14 mouse cellular contexts compared by ENCODE assay signal in the genomic region with DNA sequence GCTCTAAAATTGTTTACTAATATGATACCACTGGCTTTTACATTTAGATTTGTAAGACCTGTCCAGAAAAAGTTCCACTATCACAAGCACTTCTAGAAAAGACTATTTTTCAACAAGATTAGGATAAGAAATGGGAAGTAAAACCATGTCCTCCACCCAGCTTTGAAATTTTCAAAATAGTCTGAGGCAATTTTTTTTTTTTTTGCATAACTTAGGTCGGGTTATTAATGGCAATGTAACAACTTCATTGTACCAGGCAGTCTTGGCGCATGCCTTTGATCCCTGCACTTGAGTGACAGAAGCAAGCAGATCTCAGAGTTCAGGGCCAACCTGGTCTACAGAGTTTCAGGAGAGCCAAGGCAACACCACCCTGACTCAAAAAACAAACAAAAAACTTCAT. TPM values are rescaled to one million over a fixed set of nuclear protein-coding genes. Genes with fewer than 3 reads are reported as not detected.
DNase-seq lines count a peak whose midpoint lies in the region; ATAC-seq and TF ChIP-seq lines count a peak whose summit lies in the region.
"Had no signal": no experiment of that assay in that cellular context is flagged by ENCODE, and none has a peak within 500 bp of the region (broad histone marks: within the 10 kb centered on the region; RNA-seq: fewer than 3 reads in every experiment).

No protein-coding gene starts in this region.

- 0 out of 2 replicates have a peak, but pooled peaks have one; percentile 20 for TF ChIP-seq EP300 in CH12.LX (IDR thresholded peaks at IDR 0.05; ENCODE audit: low read length)
- TF ChIP-seq EP300 in liver, embryonic 14.5 days (IDR thresholded peaks at IDR 0.05; ENCODE audit: low read depth), result no peak

- no peaks in the 10 kb centered on the region for H3K36me3 ChIP-seq in kidney, embryonic 14.5 days (ENCODE audit: control insufficient read depth, insufficient read depth, low read length)
- H3K36me3 ChIP-seq in CH12.LX (replicated peaks in 1 of 2; ENCODE audit: control insufficient read depth in 1 of 2, insufficient read depth in 1 of 2, low read length in 1 of 2), result no peaks in the 10 kb centered on the region
- H3K36me3 ChIP-seq in liver, embryonic 14.5 days (replicated peaks; ENCODE audit: control insufficient read depth, insufficient read depth, low read depth), result peaks cover 24% of the 10 kb centered on the region
- H3K36me3 ChIP-seq: lung, embryonic 15.5 days had no signal

- dilution Hi-C loops in CH12.LX (cut with MboI; ENCODE audit: extremely low pct_ligation_motif_present, extremely low pct_unique_long_range_greater_than_20kb, low sequenced_read_pairs), result no loop called here

- no peaks in the 10 kb centered on the region for H3K27me3 ChIP-seq in kidney, embryonic 14.5 days (ENCODE audit: control insufficient read depth, insufficient read depth, low read length)
- peaks cover 9% of the 10 kb centered on the region for H3K27me3 ChIP-seq in CH12.LX (replicated peaks)
- H3K27me3 ChIP-seq in liver, embryonic 14.5 days (ENCODE audit: control insufficient read depth, insufficient read depth, low read length), result no peaks in the 10 kb centered on the region
- no peaks in the 10 kb centered on the region for H3K27me3 ChIP-seq in cerebellum, adult 2 months (ENCODE audit: control insufficient read depth, insufficient read depth, low read length)
- H3K27me3 ChIP-seq: lung, embryonic 15.5 days had no signal

- no peak overlapping the region for H3K9ac ChIP-seq in kidney, embryonic 14.5 days (ENCODE audit: low read depth, low read length)
- no peak overlapping the region for H3K9ac ChIP-seq in CH12.LX (ENCODE audit: insufficient read depth, low read depth)
- H3K9ac ChIP-seq in liver, embryonic 14.5 days (replicated peaks), result no peak overlapping the region

- H3K4me2 ChIP-seq in kidney, embryonic 14.5 days (replicated peaks; ENCODE audit: low read depth, low read length), result peak overlapping the region; percentile 47
- no peak overlapping the region for H3K4me2 ChIP-seq in CH12.LX (ENCODE audit: insufficient read depth, low read depth, poor library complexity, severe bottlenecking)
- H3K4me2 ChIP-seq in liver, embryonic 14.5 days (ENCODE audit: low read depth), result peak overlapping the region; percentile 97

- in situ Hi-C loops in CH12.LX (cut with MboI; ENCODE audit: low pct_ligation_motif_present, low pct_unique_long_range_greater_than_20kb, low sequenced_read_pairs), result no loop called here

- H3K4me3 ChIP-seq in kidney, embryonic 14.5 days (ENCODE audit: low read length), result no peak overlapping the region
- H3K4me3 ChIP-seq in CH12.LX (replicated peaks in 1 of 3; ENCODE audit: low read depth in 2 of 3, low read length in 2 of 3, poor library complexity in 1 of 3), result no peak overlapping the region
- peak overlapping the region; percentile 6 to 100; a peak in 3 of 4 replicates for H3K4me3 ChIP-seq in liver, embryonic 14.5 days (ENCODE audit: insufficient read depth in 1 of 2, low read depth in 2 of 2, low read length in 2 of 2)
- H3K4me3 ChIP-seq in cerebellum, adult 2 months (replicated peaks; ENCODE audit: insufficient read depth, low read depth, low read length), result no peak overlapping the region

- no peaks in the 10 kb centered on the region for H3K9me3 ChIP-seq in kidney, embryonic 14.5 days (ENCODE audit: control insufficient read depth, low read length)
- no peaks in the 10 kb centered on the region for H3K9me3 ChIP-seq in CH12.LX (replicated peaks; ENCODE audit: low read length)
- H3K9me3 ChIP-seq in liver, embryonic 14.5 days (ENCODE audit: control insufficient read depth, low read length), result no peaks in the 10 kb centered on the region
- H3K9me3 ChIP-seq: forebrain, embryonic 13.5 days; lung, embryonic 15.5 days had no signal

- TF ChIP-seq CTCF in CH12.LX (conservative IDR thresholded peaks at IDR 0.05 in 1 of 2, IDR thresholded peaks at IDR 0.05 in 1 of 2; ENCODE audit: low read depth in 2 of 2, low read length in 2 of 2), result no peak
- TF ChIP-seq CTCF in liver, embryonic 14.5 days (IDR thresholded peaks at IDR 0.05; ENCODE audit: low read depth), result no peak
- no peak for TF ChIP-seq CTCF in cerebellum, adult 2 months (IDR thresholded peaks at IDR 0.05; ENCODE audit: borderline replicate concordance, insufficient read depth, low read depth, low read length)

- H3K4me1 ChIP-seq in kidney, embryonic 14.5 days (ENCODE audit: control insufficient read depth, insufficient read depth, low read length), result peaks cover 17% of the 10 kb centered on the region
- peaks cover 3 to 30% of the 10 kb centered on the region in 2 experiments; a peak in 3 of 4 replicates for H3K4me1 ChIP-seq in CH12.LX (ENCODE audit: control insufficient read depth in 1 of 2, insufficient read depth in 2 of 2)
- H3K4me1 ChIP-seq in liver, embryonic 14.5 days (replicated peaks; ENCODE audit: control insufficient read depth in 2 of 2, insufficient read depth in 2 of 2, low read length in 1 of 2), result peaks cover 53 to 60% of the 10 kb centered on the region in 2 experiments
- peaks cover 4% of the 10 kb centered on the region for H3K4me1 ChIP-seq in cerebellum, adult 2 months (ENCODE audit: control insufficient read depth, insufficient read depth, low read length)

- H3K27ac ChIP-seq in kidney, embryonic 14.5 days (ENCODE audit: low read depth, low read length), result no peak overlapping the region
- H3K27ac ChIP-seq in CH12.LX (ENCODE audit: insufficient read depth, low read depth), result no peak overlapping the region
- no peak overlapping the region for H3K27ac ChIP-seq in liver, embryonic 14.5 days
- H3K27ac ChIP-seq in cerebellum, adult 2 months (ENCODE audit: insufficient read depth, low read length), result no peak overlapping the region

- peak; percentile 48 for DNase-seq in adrenal gland, adult 8-10 months
- DNase-seq in adrenal gland, adult 18-20 months (ENCODE audit: low spot score in 2 of 2), result no peak
- DNase-seq in kidney, postnatal 4 days, result no peak
- DNase-seq in CH12.LX (ENCODE audit: extremely low read depth), result no peak
- no peak for DNase-seq in liver, embryonic 14.5 days (ENCODE audit: low read depth in 3 of 3, low spot score in 3 of 3)
- no peak for DNase-seq in cerebellum, adult 2 months
- no peak for DNase-seq in gastrocnemius, postnatal 25 days

- 50% methylated on average over 2 of the region's 2 CpGs for WGBS in kidney, embryonic 14.5 days
- 37% methylated on average over 2 of the region's 2 CpGs for WGBS in liver, embryonic 14.5 days (ENCODE audit: insufficient replicate concordance)
- 44% methylated on average over 2 of the region's 2 CpGs for WGBS in cerebellum, adult 2 months

- no peak for TF ChIP-seq POLR2A in CH12.LX (IDR thresholded peaks at IDR 0.05; ENCODE audit: low read depth, low read length)
- no peak for TF ChIP-seq POLR2A in cerebellum, adult 2 months (IDR thresholded peaks at IDR 0.05; ENCODE audit: borderline replicate concordance, insufficient read depth, low read length)

- no peak for TF ChIP-seq RAD21 in CH12.LX (IDR thresholded peaks at IDR 0.05; ENCODE audit: low read depth, low read length)

- no peak for ATAC-seq in kidney, embryonic 14.5 days (ENCODE audit: low FRiP score, low TSS enrichment)
- no peak for ATAC-seq in liver, embryonic 14.5 days (ENCODE audit: insufficient read depth)

- peaks cover 9% of the 10 kb centered on the region for H3K79me2 ChIP-seq in CH12.LX (replicated peaks; ENCODE audit: control insufficient read depth, extremely low read depth, insufficient read depth, poor library complexity, severe bottlenecking)

TF ChIP-seq in CH12.LX, 34 proteins besides CTCF, POLR2A, EP300 and RAD21:
- 0 out of 2 replicates have a peak, but pooled peaks have one; percentile 35 for TF ChIP-seq IRF4 (IDR thresholded peaks at IDR 0.05; ENCODE audit: low read depth, low read length)
- TF ChIP-seq ETS1 (conservative IDR thresholded peaks at IDR 0.05; ENCODE audit: low read depth, low read length), result no peak
- no peak for TF ChIP-seq HCFC1 (IDR thresholded peaks at IDR 0.05; ENCODE audit: low read depth, low read length)
- no peak for TF ChIP-seq CHD2 (IDR thresholded peaks at IDR 0.05; ENCODE audit: low read length)
- no peak for TF ChIP-seq SIN3A (IDR thresholded peaks at IDR 0.05; ENCODE audit: low read length)
- TF ChIP-seq ZNF384 (IDR thresholded peaks at IDR 0.05; ENCODE audit: low read depth, low read length), result peak; percentile 65
- no peak for TF ChIP-seq ZKSCAN1 (IDR thresholded peaks at IDR 0.05; ENCODE audit: borderline replicate concordance, low read depth, low read length)
TF ChIP-seq in CH12.LX: peak in this region for 2.

RNA-seq across cellular contexts. Expression of gene Evi5, which starts 5.2 kb away (rescaled TPM):
- total RNA-seq in adrenal gland, adult 8-10 months (2022), result 10 to 100 TPM; 66.8 to 73.3 (median 70.4) TPM
- total RNA-seq in adrenal gland, adult 18-20 months (2021), result 10 to 100 TPM; 46.2 to 61.5 TPM
- polyA plus RNA-seq in kidney, embryonic 14.5 days (2014; fragmentation: Nextera tagmentation; extraction: Ambion mirVana), result 65.6 and 74.6 TPM in 2 replicates
- total RNA-seq in CH12.LX (2012; rRNA removed) (2.9 and 3.8 TPM in 2 replicates), CH12.LX (2014; rRNA removed) (3.2 and 3.4 TPM in 2 replicates)
- polyA plus RNA-seq in CH12.LX (2012; ENCODE audit: insufficient read length, low read depth), result 3.5 and 6.3 TPM in 2 replicates
- polyA plus RNA-seq in liver, embryonic 14.5 days (2012; rRNA removed), result 18.1 and 22.7 TPM in 2 replicates
- polyA plus RNA-seq in liver, embryonic 14.5 days (2014; fragmentation: Nextera tagmentation; extraction: Ambion mirVana), result 41.4 and 42.9 TPM in 2 replicates
- polyA plus RNA-seq in cerebellum, adult 2 months (2012; rRNA removed), result 37.2 and 37.6 TPM in 2 replicates
- 10 to 100 TPM; 13.2 to 13.6 TPM for total RNA-seq in gastrocnemius, postnatal 25 days (2021)

RNA-seq across cellular contexts. Expression of gene Rpl5, which starts 30.6 kb away (rescaled TPM):
- 10 to 100 TPM; 50.4 to 91.3 (median 70.7) TPM for total RNA-seq in adrenal gland, adult 8-10 months (2022)
- 10 to 100 TPM; 57.0 to 65.2 TPM for total RNA-seq in adrenal gland, adult 18-20 months (2021)
- polyA plus RNA-seq in kidney, embryonic 14.5 days (2014; fragmentation: Nextera tagmentation; extraction: Ambion mirVana), result 85.7 and 92.5 TPM in 2 replicates
- 728 and 973 TPM in 2 replicates for total RNA-seq in CH12.LX (2012; rRNA removed)
- 368 and 406 TPM in 2 replicates for total RNA-seq in CH12.LX (2014; rRNA removed)
- 116 and 236 TPM in 2 replicates for polyA plus RNA-seq in CH12.LX (2012; ENCODE audit: insufficient read length, low read depth)
- 62.8 and 96.9 TPM in 2 replicates for polyA plus RNA-seq in liver, embryonic 14.5 days (2012; rRNA removed)
- 27.6 and 29.1 TPM in 2 replicates for polyA plus RNA-seq in liver, embryonic 14.5 days (2014; fragmentation: Nextera tagmentation; extraction: Ambion mirVana)
- 75.5 and 81.9 TPM in 2 replicates for polyA plus RNA-seq in cerebellum, adult 2 months (2012; rRNA removed)
- 10 to 100 TPM; 29.8 to 35.7 TPM for total RNA-seq in gastrocnemius, postnatal 25 days (2021)

RNA-seq across cellular contexts. Expression of gene Ube2d2b, which starts 39.8 kb away (rescaled TPM):
- total RNA-seq in adrenal gland, adult 8-10 months (2022), result not detected
- not detected for total RNA-seq in adrenal gland, adult 18-20 months (2021)
- 0.64 and 0.95 TPM in 2 replicates for polyA plus RNA-seq in kidney, embryonic 14.5 days (2014; fragmentation: Nextera tagmentation; extraction: Ambion mirVana)
- total RNA-seq in CH12.LX (2012; rRNA removed) (not detected in 2 replicates), CH12.LX (2014; rRNA removed) (not detected in 2 replicates)
- not detected in 2 replicates for polyA plus RNA-seq in CH12.LX (2012; ENCODE audit: insufficient read length, low read depth)
- not detected in 2 replicates for polyA plus RNA-seq in liver, embryonic 14.5 days (2012; rRNA removed)
- polyA plus RNA-seq in liver, embryonic 14.5 days (2014; fragmentation: Nextera tagmentation; extraction: Ambion mirVana), result 0.05 and 0.14 TPM in 2 replicates
- not detected in 2 replicates for polyA plus RNA-seq in cerebellum, adult 2 months (2012; rRNA removed)
- not detected for total RNA-seq in gastrocnemius, postnatal 25 days (2021)
- total RNA-seq: heart, adult 18-20 months; layer of hippocampus, postnatal 25 days had no signal
- polyA plus RNA-seq: cortical plate, adult 2 months; Patski had no signal

Comparison
In these comparisons a context has a peak if more than half of its experiments do, and no peak if none do; other contexts are left out.
1. H3K4me3 ChIP-seq: peak in liver, embryonic 14.5 days (2 of 2); none in kidney, embryonic 14.5 days (single experiment), CH12.LX (0 of 3) and cerebellum, adult 2 months (single experiment).
2. RNA of gene Rpl5, which starts 30.6 kb away (total RNA-seq): 368 to 973 TPM in CH12.LX; 50.4 to 91.3 TPM in adrenal gland, adult 8-10 months, 57.0 to 65.2 TPM in adrenal gland, adult 18-20 months and 29.8 to 35.7 TPM in gastrocnemius, postnatal 25 days; every median in the first group is over 4 times any median in the second.